Mouse (Mus musculus): ENCODE results near the gene Kirrel3.

Gene Kirrel3

DNA sequence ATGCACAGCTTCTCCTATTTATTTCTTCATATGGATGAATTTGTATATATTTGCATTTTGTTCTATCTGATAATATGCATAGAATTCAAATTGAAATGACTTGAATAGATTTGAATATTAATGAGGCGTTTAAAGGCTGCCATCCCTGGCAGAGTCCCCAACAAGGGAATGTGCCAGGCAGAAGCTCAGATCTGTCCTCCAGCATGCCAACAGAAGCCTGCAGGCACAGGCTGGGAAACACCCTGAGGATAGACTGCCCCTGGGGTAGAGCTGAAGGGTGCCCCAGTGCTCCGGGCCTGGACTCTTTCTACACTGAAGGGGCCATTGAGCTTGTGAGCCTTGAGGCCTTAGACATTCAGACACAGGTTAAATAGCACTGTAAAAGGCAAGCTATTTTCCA, 21.5 kb downstream of the Kirrel3 start:
- no peak for DNase-seq (ENCODE audit: low spot score)

GRCm38 (mm10) chr9:34518861-34519260, 33.2 kb downstream of the Kirrel3 start:
- no peak for DNase-seq (ENCODE audit: low spot score)

GRCm38 (mm10) chr9:34520234-34520950, 34.7 kb downstream of the Kirrel3 start:
- no peak for DNase-seq (ENCODE audit: low spot score)

GRCm38 (mm10) chr9:34525695-34526094, 40.0 kb downstream of the Kirrel3 start:
- DNase-seq (ENCODE audit: low spot score) = no peak

DNA sequence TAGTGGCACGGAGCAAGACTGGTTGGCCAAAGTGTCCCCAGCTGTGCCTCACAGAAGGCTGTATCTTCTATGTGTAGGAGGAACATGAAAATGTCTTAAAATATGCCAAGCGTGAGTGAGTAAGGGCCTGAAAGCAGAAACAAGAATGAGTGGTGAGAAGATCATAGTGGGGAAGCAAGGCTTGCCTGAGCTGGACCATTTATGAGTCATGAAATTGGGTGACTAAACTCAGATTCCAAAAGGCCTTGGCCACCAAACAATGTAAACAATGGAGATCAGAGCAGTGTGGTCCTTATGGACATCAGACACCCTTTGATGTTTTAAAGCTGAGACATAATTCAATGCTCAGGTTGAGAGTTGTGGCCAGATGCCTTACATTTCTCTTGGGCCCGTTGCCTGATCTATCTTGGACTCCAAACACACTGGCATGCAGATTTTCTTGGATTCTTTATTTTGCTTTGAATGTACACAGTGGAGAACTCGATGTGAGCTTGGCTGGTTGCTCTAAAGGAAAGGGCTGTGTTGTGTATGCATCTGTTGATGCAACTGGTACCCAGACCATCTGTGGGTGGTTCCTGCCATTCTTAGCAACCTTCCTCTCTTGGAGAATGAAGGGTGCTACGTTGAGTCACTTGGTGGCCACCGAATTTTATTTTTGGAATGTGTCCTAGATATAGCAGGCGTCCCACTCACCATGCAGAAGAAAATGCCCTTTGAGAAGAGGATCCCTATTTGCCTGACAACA, 53.1 kb downstream of the Kirrel3 start:
- no peak for DNase-seq (ENCODE audit: low spot score)

- DNase-seq (ENCODE audit: low spot score) = no peak
Observed at GRCm38 (mm10) chr9:34541908-34542307, 56.2 kb downstream of the Kirrel3 start.

DNA sequence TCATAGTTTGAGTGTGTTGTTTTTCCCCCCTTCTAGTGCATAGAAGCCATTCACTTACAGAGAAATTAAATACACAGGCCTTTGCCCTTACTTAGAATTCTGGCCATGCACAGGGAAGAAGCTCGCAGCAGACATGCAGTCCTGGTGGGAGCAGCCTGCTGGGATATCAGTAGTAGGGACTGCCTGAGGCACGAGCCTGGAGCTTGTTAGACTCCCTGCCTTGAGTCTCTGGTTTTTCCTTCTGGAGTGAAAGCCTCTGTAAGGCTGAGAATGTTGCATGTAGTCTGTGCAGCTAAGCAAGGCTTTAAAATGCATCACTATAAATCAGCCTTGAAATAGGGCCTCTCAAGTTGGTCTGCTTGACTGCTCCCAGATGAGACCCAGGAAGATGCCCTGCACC, 70.0 kb downstream of the Kirrel3 start:
- no peak for DNase-seq (ENCODE audit: low spot score)

GRCm38 (mm10) chr9:34557846-34558245, 72.2 kb downstream of the Kirrel3 start:
- no peak for DNase-seq (ENCODE audit: low spot score)

- DNase-seq (ENCODE audit: low spot score) = no peak
Observed at GRCm38 (mm10) chr9:34558291-34558899, 72.7 kb downstream of the Kirrel3 start.

DNA sequence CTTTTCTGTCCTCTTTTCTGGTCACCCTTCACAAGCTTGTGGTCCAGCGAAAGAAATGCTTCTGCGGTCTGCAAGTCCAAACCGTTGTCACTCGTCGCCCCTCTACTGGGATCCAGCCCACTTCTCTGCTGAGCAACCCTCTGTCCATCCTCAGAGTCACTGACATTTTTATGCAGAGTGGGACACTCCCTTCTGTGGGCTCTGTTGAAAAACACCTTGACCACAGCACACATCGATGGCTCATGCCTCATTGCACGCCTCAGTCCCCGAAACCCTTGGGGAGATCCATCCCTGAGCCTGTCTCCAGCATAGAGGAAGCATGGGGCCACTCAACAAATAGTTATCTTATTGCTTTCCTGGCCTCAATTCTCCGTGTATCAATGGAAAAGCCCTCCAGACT, 73.4 kb downstream of the Kirrel3 start:
- DNase-seq (ENCODE audit: low spot score) = no peak

DNA sequence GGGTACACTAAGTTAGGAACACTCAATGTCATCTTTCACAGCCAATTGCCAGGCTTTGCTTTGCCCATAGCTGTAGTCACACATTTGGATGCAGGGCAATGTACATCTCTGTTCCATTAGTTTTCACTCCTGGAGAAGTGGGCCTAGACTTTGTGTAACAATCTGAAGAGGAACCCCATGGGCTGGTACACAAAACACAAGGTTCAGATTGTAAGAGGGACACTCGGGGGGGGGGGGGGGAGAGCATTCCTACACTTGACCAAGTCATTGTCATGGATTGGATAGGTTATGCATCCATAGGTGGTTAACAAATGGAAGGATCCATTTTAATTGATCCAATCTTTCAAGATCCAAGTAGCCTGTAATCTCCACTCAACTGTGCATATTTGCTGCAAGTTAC, 75.6 kb downstream of the Kirrel3 start:
- no peak for DNase-seq (ENCODE audit: low spot score)

- no peak for DNase-seq (ENCODE audit: low spot score)
Observed at GRCm38 (mm10) chr9:34562437-34563000, 76.8 kb downstream of the Kirrel3 start.

GRCm38 (mm10) chr9:34573906-34574305, 88.2 kb downstream of the Kirrel3 start:
- no peak for DNase-seq (ENCODE audit: low spot score)

- DNase-seq (ENCODE audit: low spot score) = no peak
Observed at GRCm38 (mm10) chr9:34574611-34575010, 88.9 kb downstream of the Kirrel3 start.

DNA sequence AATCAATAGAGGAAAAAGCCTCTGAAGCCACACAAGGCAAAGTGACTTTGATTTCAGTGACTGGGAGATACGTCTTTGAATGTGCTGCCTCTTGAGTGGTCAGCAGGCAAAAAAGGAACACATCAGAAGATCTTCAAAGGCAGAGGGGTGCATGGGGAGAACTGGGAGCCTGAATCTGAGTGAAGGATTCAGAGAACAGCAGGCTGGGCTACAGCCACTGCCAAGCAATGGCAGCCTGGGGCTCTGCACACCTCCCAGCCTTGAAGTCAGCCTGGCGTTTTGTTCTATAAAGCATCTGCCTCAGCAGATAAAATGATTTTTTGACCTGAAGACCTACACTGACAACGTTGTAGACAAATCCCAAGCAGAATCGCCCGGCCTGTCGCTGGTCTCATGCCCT, 93.5 kb downstream of the Kirrel3 start:
- no peak for DNase-seq (ENCODE audit: low spot score)

GRCm38 (mm10) chr9:34580059-34580458, 94.4 kb downstream of the Kirrel3 start:
- DNase-seq (ENCODE audit: low spot score) = no peak

- no peak for DNase-seq (ENCODE audit: low spot score)
Observed at GRCm38 (mm10) chr9:34582496-34582895, 96.8 kb downstream of the Kirrel3 start.

DNA sequence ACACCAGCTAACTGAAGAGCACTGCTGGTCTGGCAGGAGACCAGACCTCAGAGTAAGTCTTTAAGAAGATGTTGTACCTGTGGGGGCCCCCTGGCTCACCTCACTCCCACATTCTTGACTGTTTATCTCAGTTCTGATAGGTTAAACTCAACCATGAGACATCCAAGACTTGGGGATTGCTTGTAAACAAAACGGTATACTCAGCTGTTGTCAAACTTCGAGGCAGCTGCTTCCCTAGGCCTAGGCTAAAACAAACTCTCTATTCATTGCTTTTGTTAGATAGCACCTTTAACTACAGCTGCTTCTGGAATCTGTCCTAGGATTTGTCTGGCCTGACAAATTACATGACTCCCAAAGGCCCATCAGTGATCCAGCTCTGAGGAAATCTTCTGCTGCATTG, 99.8 kb downstream of the Kirrel3 start:
- no peak for DNase-seq (ENCODE audit: low spot score)

DNA sequence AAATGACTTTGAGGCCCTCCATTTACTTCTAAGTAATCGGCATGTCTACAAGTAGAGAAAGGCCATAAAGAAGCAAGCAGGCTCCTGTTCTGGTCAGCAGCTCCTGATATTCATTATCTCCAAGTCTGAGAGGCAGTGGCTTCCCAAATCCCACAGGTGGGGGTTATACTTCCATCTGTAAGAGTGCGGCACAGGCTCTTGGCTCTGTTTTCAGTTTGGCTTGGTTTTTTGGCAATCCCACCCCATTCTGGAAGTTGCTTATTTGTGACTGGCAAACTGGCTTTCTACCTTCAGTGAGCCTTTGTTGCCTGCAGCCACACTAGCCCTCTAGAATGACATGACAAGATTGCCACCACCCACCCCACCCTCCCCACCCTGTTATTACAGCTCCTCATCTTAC, 100.4 kb downstream of the Kirrel3 start:
- no peak for DNase-seq (ENCODE audit: low spot score)

- DNase-seq (ENCODE audit: low spot score) = no peak
Observed at GRCm38 (mm10) chr9:34589799-34590198, 104.1 kb downstream of the Kirrel3 start.

- DNase-seq (ENCODE audit: low spot score) = no peak
Observed at GRCm38 (mm10) chr9:34592073-34592610, 106.4 kb downstream of the Kirrel3 start.

DNA sequence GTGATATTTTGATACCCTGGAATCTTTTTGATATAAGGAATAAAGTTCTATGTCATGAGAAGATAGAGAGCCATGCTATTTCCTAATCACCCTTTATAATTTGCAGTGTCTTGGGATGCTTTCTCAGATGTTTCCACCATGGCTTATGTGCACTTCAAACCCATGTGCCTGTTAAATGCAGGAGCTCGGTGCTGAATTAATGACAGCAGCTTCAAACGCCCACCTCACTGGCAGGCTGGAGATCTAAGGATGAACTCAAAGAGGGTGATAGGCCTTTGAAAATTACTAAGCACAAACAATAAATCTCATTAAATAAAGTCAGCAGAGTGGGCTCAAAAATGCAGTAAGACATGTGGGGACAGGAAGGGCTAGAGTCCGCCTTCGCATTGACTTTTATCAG, 108.2 kb downstream of the Kirrel3 start:
- DNase-seq (ENCODE audit: low spot score) = no peak

DNA sequence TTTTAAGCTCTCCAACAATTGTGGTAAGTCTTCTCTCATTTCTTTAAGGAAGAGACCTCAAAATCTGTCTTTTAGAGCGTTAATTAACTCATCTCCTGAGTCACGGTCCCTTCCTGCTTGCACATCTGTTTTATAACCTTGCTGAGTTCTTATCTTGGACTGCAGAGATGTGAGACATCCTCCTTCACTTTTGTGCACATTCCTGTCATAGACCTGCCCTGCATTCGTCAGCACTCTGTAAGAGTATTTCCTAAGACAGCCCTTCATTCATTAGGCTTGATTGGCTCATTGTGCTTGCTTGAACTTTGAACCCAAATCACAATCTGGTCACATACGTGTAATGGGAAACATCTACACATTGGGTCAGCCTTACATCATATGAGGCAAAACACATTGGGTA, 114.6 kb downstream of the Kirrel3 start:
- no peak for DNase-seq (ENCODE audit: low spot score)
